Mouse (Mus musculus) central nervous system, embryonic 14 days (tissue): ENCODE measurements around the gene Rasgrp3. TPM values are rescaled to one million over a fixed set of nuclear protein-coding genes. Genes with fewer than 3 reads are reported as not detected.

Experiments used
- polyA plus RNA-seq: library from polyadenylated mRNA; depleted of rRNA; stranded (reverse); fragments of >200 nt; gene quantifications from 2 replicates; pipeline ENCODE4 v1.2.3, GENCODE M21; 2012; rRNA removed

Rasgrp3 gene
- polyA plus RNA-seq, result 4.6 and 6.0 TPM in 2 replicates

GRCm38 (mm10) chr17:75435599-75435998 is at the start of gene Rasgrp3:
Gene Rasgrp3 (plus strand): TSS chr17:75435896.

GRCm38 (mm10) chr17:75551512-75552400 is 116.1 kb downstream of the Rasgrp3 start, which contains the start of gene Fam98a:
Gene Fam98a (minus strand): TSS chr17:75551946.

Other genes with a start within 250 kb of the Rasgrp3 start
- 51.5 and 53.8 TPM in 2 replicates for gene Fam98a, start 116.0 kb downstream of the Rasgrp3 start, polyA plus RNA-seq